Mouse (Mus musculus) heart, embryonic 11.5 days (tissue): ENCODE measurements around the gene Icam5. TPM values are rescaled to one million over a fixed set of nuclear protein-coding genes. Genes with fewer than 3 reads are reported as not detected.

ENCODE experiments used
- ATAC-seq: fragments of 200-750 bp; cut with Nextera tagmentation; replicated peaks from 2 replicates; pipeline ENCODE4 v1.8.0; 2017; ENCODE audit warnings: moderate library complexity; ENCODE audit not compliant: insufficient number of reproducible peaks, low FRiP score, low TSS enrichment
- H3K27ac ChIP-seq: fragments of 300-500 bp; sonication (generic); 2 replicates; pipeline ENCODE4 v1.5.1; 2014; ENCODE audit warnings: mild to moderate bottlenecking, low read depth, low read length
- H3K27me3 ChIP-seq: fragments of 300-500 bp; sonication (generic); 2 replicates; pipeline ENCODE4 v1.6.1; 2014; ENCODE audit warnings: mild to moderate bottlenecking, low read length, mixed read lengths; ENCODE audit not compliant: control insufficient read depth, insufficient read depth
- H3K36me3 ChIP-seq: fragments of 300-500 bp; sonication (generic); 2 replicates; pipeline ENCODE4 v1.6.1; 2014; ENCODE audit warnings: mild to moderate bottlenecking, low read length, moderate library complexity, mixed read lengths; ENCODE audit not compliant: control insufficient read depth, insufficient read depth
- H3K4me1 ChIP-seq: fragments of 300-500 bp; sonication (generic); 2 replicates; pipeline ENCODE4 v1.6.1; 2014; ENCODE audit warnings: low read length; ENCODE audit not compliant: control insufficient read depth, insufficient read depth
- H3K4me2 ChIP-seq: fragments of 300-500 bp; sonication (generic); 2 replicates; pipeline ENCODE4 v1.6.1; 2014; ENCODE audit warnings: mild to moderate bottlenecking, moderate library complexity
- H3K4me3 ChIP-seq: fragments of 300-500 bp; sonication (generic); 2 replicates; pipeline ENCODE4 v1.5.1; 2014; ENCODE audit warnings: low read depth, low read length
- H3K9ac ChIP-seq: fragments of 300-500 bp; sonication (generic); 2 replicates; pipeline ENCODE4 v1.6.1; 2014; ENCODE audit warnings: mild to moderate bottlenecking, low read depth, low read length, moderate library complexity
- H3K9me3 ChIP-seq: fragments of 300-500 bp; sonication (generic); replicated peaks from 2 replicates; pipeline ENCODE4 v1.6.1; 2016; ENCODE audit warnings: low read length; ENCODE audit not compliant: control insufficient read depth
- WGBS: fragments of 180-500 bp; shearing (Covaris S2); extraction: QIAGEN DNeasy Blood & Tissue Kit; methylation state at CpG from one replicate; pipeline ENCODE4 v1.1.7; 2014; ENCODE audit not compliant: insufficient replicate concordance; 5-methylcytosine and 5-hydroxymethylcytosine counted together
- polyA plus RNA-seq: library from polyadenylated mRNA; unstranded; fragments of >200 nt; fragmentation: Nextera tagmentation; extraction: Ambion mirVana; gene quantifications from 2 replicates; pipeline ENCODE4 v1.2.1, GENCODE M21; 2014

The Icam5 gene
- polyA plus RNA-seq, 1 experiment from 2014 or later: not detected

GRCm38 (mm10) chr9:21027774-21028290 is 4.0 kb upstream of the Icam5 start:
- Histone ChIP-seq H3K27ac (no peak overlapping the region), H3K36me3 (no peaks in the 10 kb centered on the region), H3K4me1 (peaks cover 29% of the 10 kb centered on the region), H3K9ac (no peak overlapping the region), H3K9me3 (no peaks in the 10 kb centered on the region), H3K4me3 (no peak overlapping the region), H3K4me2 (no peak overlapping the region), H3K27me3 (peaks cover 53% of the 10 kb centered on the region)
- no peak for ATAC-seq
- 47% methylated on average over 8 of the region's 8 CpGs for WGBS

DNA sequence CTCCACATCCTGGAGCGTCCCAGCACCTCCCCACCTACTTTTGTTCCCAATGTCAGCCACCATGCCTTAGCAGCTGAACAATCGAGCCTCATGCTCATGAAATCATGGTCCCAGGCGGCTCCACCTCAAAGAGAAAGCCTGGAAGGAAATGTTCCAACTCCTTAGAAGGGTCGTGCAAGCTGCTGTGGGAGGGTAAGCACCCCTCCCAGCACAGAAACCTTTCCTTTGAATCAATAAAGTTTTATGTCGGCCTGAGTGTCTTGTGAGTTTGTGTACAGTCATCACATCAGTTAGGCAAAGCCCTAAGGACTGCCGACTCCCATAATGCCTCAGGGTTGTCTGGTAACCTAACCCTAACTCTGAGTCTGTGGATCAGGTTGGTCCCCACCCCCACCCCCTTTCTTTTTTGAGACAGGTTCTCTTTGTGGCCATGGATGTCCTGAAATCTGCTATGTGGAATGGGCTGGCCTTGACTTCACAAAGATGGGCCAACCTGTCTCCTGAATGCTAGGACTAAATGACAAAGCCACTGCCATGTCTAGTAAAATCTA is 3.2 kb upstream of the Icam5 start:
- 67% methylated on average over 6 of the region's 6 CpGs for WGBS
- peaks cover 34% of the 10 kb centered on the region for H3K4me1 ChIP-seq
- peak overlapping the region; percentile 94; the same call in 1 of the 2 replicates for H3K4me2 ChIP-seq
- peaks cover 61% of the 10 kb centered on the region for H3K27me3 ChIP-seq
- no peak overlapping the region for H3K4me3 ChIP-seq
- H3K27ac ChIP-seq: peak overlapping the region; percentile 31
- no peak overlapping the region for H3K9ac ChIP-seq
- no peaks in the 10 kb centered on the region for H3K36me3 ChIP-seq
- H3K9me3 ChIP-seq: no peaks in the 10 kb centered on the region
- no peak for ATAC-seq

DNA sequence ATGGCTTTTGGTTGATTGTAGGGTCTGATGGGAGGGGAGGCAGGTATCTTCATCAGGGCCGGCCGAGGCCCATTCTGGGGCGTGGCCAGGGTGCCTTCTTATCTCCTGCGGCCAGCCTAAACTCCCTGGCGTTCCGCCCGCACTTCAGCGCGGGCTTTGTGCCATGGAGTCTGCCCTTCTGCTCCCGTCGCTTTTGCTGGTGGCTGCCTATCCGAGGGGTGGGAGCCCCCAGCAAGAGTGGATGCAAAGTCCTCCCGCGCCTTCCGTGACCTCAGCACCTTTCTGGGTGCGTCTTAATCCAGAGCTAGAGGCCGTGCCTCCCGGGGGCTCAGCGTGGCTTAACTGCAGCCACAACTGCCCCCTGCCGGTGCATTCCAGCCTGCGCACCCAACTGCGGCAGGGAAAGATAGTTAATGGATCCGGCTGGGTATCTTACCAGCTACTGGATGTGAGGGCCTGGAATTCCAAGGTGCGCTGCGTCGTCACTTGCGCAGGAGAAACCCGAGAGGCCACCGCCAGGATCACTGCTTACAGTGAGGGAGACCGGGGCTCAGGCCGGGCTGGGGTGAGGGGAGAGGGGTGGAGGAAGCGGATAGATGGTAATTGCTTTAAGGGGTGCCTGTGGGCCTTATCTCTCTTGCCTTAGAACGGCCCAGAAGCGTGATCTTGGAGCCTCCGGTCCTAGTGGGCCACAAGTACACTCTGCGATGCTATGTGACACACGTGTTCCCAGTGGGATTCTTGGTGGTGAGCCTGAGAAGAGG is 2.4 kb upstream of the Icam5 start, which contains the start of gene Icam4:
TSS of gene Icam4 (plus strand) at position 83 of the 764 bp plus-strand sequence.
- no peaks in the 10 kb centered on the region for H3K9me3 ChIP-seq
- 1% methylated on average over 37 of the region's 37 CpGs for WGBS
- no peaks in the 10 kb centered on the region for H3K36me3 ChIP-seq
- peak within 1 kb of the TSS; percentile 82 for H3K27ac ChIP-seq
- H3K9ac ChIP-seq: peak within 1 kb of the TSS; percentile 71
- peaks cover 35% of the 10 kb centered on the region for H3K4me1 ChIP-seq
- H3K4me2 ChIP-seq: peak within 1 kb of the TSS; percentile 94
- H3K4me3 ChIP-seq: peak within 1 kb of the TSS; percentile 56
- peak; percentile 78 for ATAC-seq
- H3K27me3 ChIP-seq: peaks cover 68% of the 10 kb centered on the region

DNA sequence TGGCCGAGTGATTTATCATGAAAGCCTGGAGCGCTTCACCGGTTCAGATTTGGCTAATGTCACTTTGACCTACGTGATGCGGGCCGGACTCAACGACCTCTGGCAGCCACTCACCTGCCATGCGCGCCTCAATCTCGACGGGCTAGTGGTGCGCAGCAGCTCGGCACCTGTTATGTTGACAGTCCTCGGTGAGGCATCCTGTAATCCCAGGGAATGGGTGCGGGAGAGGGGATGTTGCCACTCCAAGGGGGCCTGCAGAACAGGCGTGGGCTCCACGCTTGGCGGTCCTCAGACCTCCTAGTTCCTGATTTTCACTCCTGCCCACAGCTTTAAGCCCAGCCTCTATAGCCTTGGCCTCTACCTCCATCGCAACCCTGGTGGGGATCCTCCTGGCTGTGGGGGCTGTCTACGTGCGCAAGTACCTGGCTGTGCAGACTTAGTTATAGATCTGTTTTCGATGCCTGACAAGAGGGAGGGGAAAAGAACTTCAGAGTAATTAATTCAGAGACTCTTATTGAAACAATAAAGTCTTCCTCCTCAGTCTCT is 1.7 kb upstream of the Icam5 start:
- Histone ChIP-seq H3K4me1 (peaks cover 35% of the 10 kb centered on the region), H3K9me3 (no peaks in the 10 kb centered on the region), H3K9ac (peak overlapping the region; percentile 71), H3K36me3 (no peaks in the 10 kb centered on the region), H3K27ac (peak overlapping the region; percentile 82), H3K27me3 (peaks cover 74% of the 10 kb centered on the region), H3K4me2 (peak overlapping the region; percentile 94), H3K4me3 (peak overlapping the region; percentile 56)
- 21% methylated on average over 22 of the region's 22 CpGs for WGBS
- no peak for ATAC-seq

- H3K27me3 ChIP-seq: peaks cover 76% of the 10 kb centered on the region
- H3K4me2 ChIP-seq: peak overlapping the region; percentile 94
- H3K36me3 ChIP-seq: no peaks in the 10 kb centered on the region
- H3K27ac ChIP-seq: 0 out of 2 replicates have a peak overlapping the region, but pooled peaks have one; percentile 22
- no peaks in the 10 kb centered on the region for H3K9me3 ChIP-seq
- under 1% methylated on average over 13 of the region's 13 CpGs for WGBS
- 0 out of 2 replicates have a peak overlapping the region, but pooled peaks have one; percentile 10 for H3K9ac ChIP-seq
- ATAC-seq: peak; percentile 46; the same call in 1 of the 2 replicates
- H3K4me3 ChIP-seq: peak overlapping the region; percentile 56
- peaks cover 35% of the 10 kb centered on the region for H3K4me1 ChIP-seq
Measured at GRCm38 (mm10) chr9:21030781-21031250, 1.1 kb upstream of the Icam5 start.

DNA sequence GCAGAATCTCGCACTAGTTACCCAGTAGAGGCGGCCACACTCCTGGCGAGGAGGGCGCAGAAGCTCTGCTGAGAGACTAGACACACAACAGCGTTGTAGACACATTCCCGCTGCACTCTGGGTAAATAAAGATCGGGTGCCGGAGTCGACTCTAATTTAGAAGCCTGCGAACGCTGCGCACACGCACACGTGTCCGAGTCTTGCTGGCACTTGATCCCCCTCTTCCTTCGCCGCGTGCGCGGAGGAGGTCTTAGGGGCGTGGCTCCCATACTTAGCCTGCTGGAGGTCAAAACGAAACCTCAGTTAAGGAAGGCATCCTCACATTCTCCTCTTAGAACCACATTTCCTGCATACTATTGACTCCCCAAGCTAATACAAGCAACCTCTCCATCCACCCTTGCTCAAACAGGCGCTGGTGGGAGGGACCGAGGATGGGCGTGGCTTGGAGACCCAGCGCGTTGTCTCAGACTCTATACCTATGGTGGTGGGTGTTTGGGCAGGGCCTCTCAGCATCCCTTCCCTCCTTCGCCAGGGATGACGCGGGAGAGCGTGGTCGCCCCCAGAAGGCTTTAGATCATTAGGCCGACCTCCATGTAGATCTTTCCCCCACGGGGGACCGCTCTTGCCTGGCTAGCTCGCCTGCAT is 500 bp upstream of the Icam5 start:
- H3K9me3 ChIP-seq: no peaks in the 10 kb centered on the region
- peaks cover 37% of the 10 kb centered on the region for H3K4me1 ChIP-seq
- 0 out of 2 replicates have a peak overlapping the region, but pooled peaks have one; percentile 22 for H3K27ac ChIP-seq
- peak overlapping the region; percentile 94 for H3K4me2 ChIP-seq
- peak overlapping the region; percentile 56 for H3K4me3 ChIP-seq
- 0 out of 2 replicates have a peak overlapping the region, but pooled peaks have one; percentile 10 for H3K9ac ChIP-seq
- peaks cover 79% of the 10 kb centered on the region for H3K27me3 ChIP-seq
- under 1% methylated on average over 36 of the region's 36 CpGs for WGBS
- 0 out of 2 replicates have a peak, but pooled peaks have one; percentile 16 for ATAC-seq
- no peaks in the 10 kb centered on the region for H3K36me3 ChIP-seq

DNA sequence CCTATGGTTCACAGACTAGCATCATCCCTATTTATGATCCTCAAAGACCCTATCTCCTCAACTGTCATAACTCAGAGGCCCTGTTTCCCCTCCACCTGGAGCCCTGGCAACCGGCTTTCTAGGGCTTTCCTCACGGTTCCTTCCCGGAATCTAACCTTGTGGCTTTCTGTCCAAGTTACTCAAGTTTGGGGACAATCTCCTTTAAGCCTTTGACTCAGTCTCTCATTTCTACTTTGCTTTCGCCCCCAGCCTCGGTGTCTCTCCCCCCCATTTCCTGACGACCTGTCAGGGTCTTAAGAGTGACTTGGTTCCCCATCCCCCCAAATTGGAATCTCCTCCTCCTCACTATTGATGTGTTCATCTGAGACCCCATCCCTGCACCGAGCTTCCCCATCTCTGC is 618 bp downstream of the Icam5 start:
- WGBS: 6% methylated on average over 7 of the region's 7 CpGs
- Histone ChIP-seq H3K9ac (no peak overlapping the region; the same call in 1 of the 2 replicates), H3K4me1 (peaks cover 48% of the 10 kb centered on the region), H3K9me3 (no peaks in the 10 kb centered on the region), H3K4me2 (peak overlapping the region; percentile 94), H3K27me3 (peaks cover 79% of the 10 kb centered on the region), H3K27ac (no peak overlapping the region), H3K36me3 (no peaks in the 10 kb centered on the region), H3K4me3 (peak overlapping the region; percentile 56; the same call in 1 of the 2 replicates)
- no peak for ATAC-seq

DNA sequence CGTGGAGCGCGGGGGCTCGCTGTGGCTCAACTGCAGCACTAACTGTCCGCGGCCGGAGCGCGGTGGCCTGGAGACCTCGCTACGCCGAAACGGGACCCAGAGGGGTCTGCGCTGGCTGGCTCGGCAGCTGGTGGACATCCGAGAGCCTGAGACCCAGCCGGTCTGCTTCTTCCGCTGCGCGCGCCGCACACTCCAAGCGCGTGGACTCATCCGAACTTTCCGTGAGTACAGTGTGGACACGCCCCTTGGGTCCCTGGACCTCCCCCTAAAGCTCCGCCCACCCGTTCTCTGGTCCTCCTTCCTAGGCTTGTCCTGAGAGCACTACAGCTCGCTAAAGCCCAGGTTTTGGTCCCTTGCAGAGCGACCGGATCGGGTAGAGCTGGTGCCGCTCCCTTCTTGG is 1.3 kb downstream of the Icam5 start:
- H3K27ac ChIP-seq: no peak overlapping the region
- ATAC-seq: peak; percentile 64
- H3K27me3 ChIP-seq: peaks cover 79% of the 10 kb centered on the region
- H3K36me3 ChIP-seq: no peaks in the 10 kb centered on the region
- peak overlapping the region; percentile 51 for H3K4me3 ChIP-seq
- WGBS: 1% methylated on average over 34 of the region's 34 CpGs
- H3K9me3 ChIP-seq: no peaks in the 10 kb centered on the region
- H3K4me2 ChIP-seq: peak overlapping the region; percentile 94
- H3K9ac ChIP-seq: peak overlapping the region; percentile 67
- peaks cover 52% of the 10 kb centered on the region for H3K4me1 ChIP-seq
